Mouse (Mus musculus) MEL (cell line): ENCODE data around the gene Phf1.
A peak's percentile ranks its signal among the peaks of the same experiment; 100 is the strongest.

Experiments used
- BHLHE40 ChIP-seq: IDR thresholded peaks from 2 replicates; pipeline ENCODE4 v1.6.1; 2012; ENCODE audit warnings: low read depth, mild to moderate bottlenecking, inconsistent platforms, low read length, improper control_type of control experiment, borderline replicate concordance
- CHD1 ChIP-seq: IDR thresholded peaks from 2 replicates; pipeline ENCODE4 v1.6.1; 2012; ENCODE audit warnings: low read depth, mild to moderate bottlenecking, inconsistent platforms, low read length, improper control_type of control experiment
- CTCF ChIP-seq, 3 experiments: IDR thresholded peaks in 2 of 3; conservative IDR thresholded peaks in 1 of 3; 2 replicates each; pipeline ENCODE4 v1.5.1; 2011 to 2012; ENCODE audit warnings: low read length in 3 of 3, low read depth in 2 of 3, mild to moderate bottlenecking in 2 of 3, improper control_type of control experiment in 1 of 3, inconsistent platforms in 1 of 3, mixed read lengths in 1 of 3, moderate library complexity in 1 of 3; ENCODE audit not compliant: control insufficient read depth in 1 of 3, insufficient read depth in 1 of 3, poor library complexity in 1 of 3, severe bottlenecking in 1 of 3
- JUND ChIP-seq: IDR thresholded peaks from 2 replicates; pipeline ENCODE4 v1.6.1; 2011; ENCODE audit warnings: low read depth, mild to moderate bottlenecking, improper control_type of control experiment, low read length
- NELFE ChIP-seq: IDR thresholded peaks from 2 replicates; pipeline ENCODE4 v1.6.1; 2011; ENCODE audit warnings: low read depth, low read length, improper control_type of control experiment
- POLR2A ChIP-seq, 2 experiments: IDR thresholded peaks; 2 replicates each; pipeline ENCODE4 v1.6.1; 2011 to 2012; ENCODE audit warnings: low read length in 2 of 2, mild to moderate bottlenecking in 2 of 2, control low read depth in 1 of 2, improper control_type of control experiment in 1 of 2, low read depth in 1 of 2, moderate library complexity in 1 of 2; ENCODE audit not compliant: control insufficient read depth in 1 of 2, insufficient read depth in 1 of 2, poor library complexity in 1 of 2

GRCm38 (mm10) chr17:26916711-26917482, 16.0 kb upstream of the Phf1 start, which contains the start of gene Kifc5b:
- TF ChIP-seq POLR2A (IDR thresholded peaks at IDR 0.05; ENCODE audit: control insufficient read depth in 1 of 2, insufficient read depth in 1 of 2, low read depth in 1 of 2, low read length in 2 of 2, poor library complexity in 1 of 2), result peak; percentile 86 to 88
- peak; percentile 83 for TF ChIP-seq NELFE
- no peak for TF ChIP-seq BHLHE40
- no peak; the same call in 1 of the 2 replicates for TF ChIP-seq JUND
- TF ChIP-seq CTCF (IDR thresholded peaks at IDR 0.05 in 2 of 3, conservative IDR thresholded peaks at IDR 0.05 in 1 of 3; ENCODE audit: control insufficient read depth in 1 of 3, insufficient read depth in 1 of 3, low read depth in 2 of 3, low read length in 3 of 3, poor library complexity in 1 of 3, severe bottlenecking in 1 of 3), result peak; percentile 88 to 99 (median 97)
- TF ChIP-seq CHD1, result no peak
